Mouse (Mus musculus): Measurements from ENCODE around the gene Ptn. TPM values are rescaled to one million over a fixed set of nuclear protein-coding genes. Genes with fewer than 3 reads are reported as not detected.
A peak's percentile ranks its signal among the peaks of the same experiment; 100 is the strongest.

Gene Ptn
- polyA plus RNA-seq, 1 experiment from 2014 or later: 293 TPM

DNA sequence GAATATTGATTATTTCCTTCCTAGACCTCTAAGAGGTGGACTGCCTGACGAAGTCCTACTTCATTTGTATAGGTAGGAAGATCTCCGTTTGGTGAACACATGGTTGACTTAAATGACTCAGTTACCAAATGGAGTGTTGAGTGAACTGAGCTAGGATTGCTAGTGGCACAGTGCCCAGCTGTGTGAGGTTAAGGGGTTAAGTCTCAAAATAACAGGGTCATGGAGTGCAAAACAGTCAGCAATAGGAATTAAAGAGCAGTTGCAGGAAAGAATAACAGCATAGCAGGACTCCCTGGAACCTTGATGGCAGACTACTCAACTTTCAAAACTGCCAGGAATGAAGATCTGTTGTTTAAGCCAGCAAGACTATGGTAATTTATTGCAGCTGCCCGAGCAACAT is 114.5 kb downstream of the Ptn start:
- WGBS: 24% methylated on average over 3 of the region's 3 CpGs
- Histone ChIP-seq H3K27me3 (ENCODE audit: control insufficient read depth, insufficient read depth, low read length) (no peaks in the 10 kb centered on the region), H3K4me1 (ENCODE audit: control insufficient read depth, insufficient read depth, low read length) (no peaks in the 10 kb centered on the region; the same call in 1 of the 2 replicates), H3K4me3 (ENCODE audit: low read length) (no peak overlapping the region), H3K4me2 (replicated peaks; ENCODE audit: low read depth, low read length) (no peak overlapping the region), H3K9ac (ENCODE audit: low read depth, low read length) (no peak overlapping the region), H3K27ac (ENCODE audit: low read depth, low read length) (no peak overlapping the region), H3K9me3 (ENCODE audit: control insufficient read depth, low read length) (no peaks in the 10 kb centered on the region), H3K36me3 (ENCODE audit: control insufficient read depth, insufficient read depth, low read length) (no peaks in the 10 kb centered on the region)
- peak; percentile 57 for ATAC-seq (ENCODE audit: low FRiP score, low TSS enrichment)

DNA sequence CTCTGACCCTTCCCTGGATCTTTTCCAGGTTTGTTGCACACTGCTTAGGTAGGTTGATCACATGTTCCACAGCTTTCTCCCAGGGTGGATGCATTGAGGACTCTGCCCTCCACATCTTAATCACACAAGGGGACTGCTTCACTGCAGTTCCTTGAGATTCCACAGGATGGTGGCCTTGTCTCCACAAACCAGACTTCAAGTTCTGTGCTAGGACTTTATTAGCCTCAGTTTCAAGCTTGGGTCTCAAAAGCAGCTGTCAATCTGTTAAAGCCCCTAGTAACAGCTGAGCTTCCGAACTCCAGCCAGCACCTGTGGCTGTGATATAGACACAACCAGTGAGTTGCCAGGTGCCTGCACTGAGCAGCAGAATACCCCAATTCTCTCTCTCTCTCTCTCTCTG is 118.5 kb downstream of the Ptn start:
- Histone ChIP-seq H3K4me1 (ENCODE audit: control insufficient read depth, insufficient read depth, low read length) (no peaks in the 10 kb centered on the region; the same call in 1 of the 2 replicates), H3K27me3 (ENCODE audit: control insufficient read depth, insufficient read depth, low read length) (no peaks in the 10 kb centered on the region), H3K4me3 (ENCODE audit: low read length) (no peak overlapping the region), H3K9ac (ENCODE audit: low read depth, low read length) (no peak overlapping the region), H3K36me3 (ENCODE audit: control insufficient read depth, insufficient read depth, low read length) (no peaks in the 10 kb centered on the region), H3K4me2 (replicated peaks; ENCODE audit: low read depth, low read length) (no peak overlapping the region), H3K9me3 (ENCODE audit: control insufficient read depth, low read length) (no peaks in the 10 kb centered on the region), H3K27ac (ENCODE audit: low read depth, low read length) (no peak overlapping the region)
- WGBS: 4% methylated on average over 1 of the region's 1 CpGs
- ATAC-seq (ENCODE audit: low FRiP score, low TSS enrichment): peak; percentile 73; the same call in 1 of the 2 replicates

DNA sequence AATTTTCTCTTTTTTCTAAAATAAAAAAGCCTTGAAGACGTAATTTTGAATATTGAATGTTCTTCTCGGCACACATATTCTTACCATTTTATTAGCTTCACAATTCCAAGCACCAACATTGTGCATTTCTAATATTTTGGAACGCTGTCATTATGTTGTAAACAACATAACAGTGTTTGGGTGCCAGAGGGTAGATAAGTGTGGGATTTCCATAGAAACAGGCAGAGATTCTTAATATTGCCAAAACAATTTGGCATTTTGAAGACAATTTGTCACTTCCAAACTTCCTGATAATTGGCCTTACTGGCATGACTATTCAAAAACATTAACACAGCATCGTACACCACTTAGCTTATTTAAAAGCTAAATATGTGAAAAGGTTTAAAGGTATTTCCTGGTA is 119.1 kb downstream of the Ptn start:
- no peaks in the 10 kb centered on the region for H3K36me3 ChIP-seq (ENCODE audit: control insufficient read depth, insufficient read depth, low read length)
- H3K27me3 ChIP-seq (ENCODE audit: control insufficient read depth, insufficient read depth, low read length): no peaks in the 10 kb centered on the region
- no peaks in the 10 kb centered on the region; the same call in 1 of the 2 replicates for H3K4me1 ChIP-seq (ENCODE audit: control insufficient read depth, insufficient read depth, low read length)
- no peak overlapping the region for H3K27ac ChIP-seq (ENCODE audit: low read depth, low read length)
- no peak overlapping the region for H3K9ac ChIP-seq (ENCODE audit: low read depth, low read length)
- no peak overlapping the region for H3K4me2 ChIP-seq (replicated peaks; ENCODE audit: low read depth, low read length)
- WGBS: 92% methylated on average over 4 of the region's 4 CpGs
- no peaks in the 10 kb centered on the region for H3K9me3 ChIP-seq (ENCODE audit: control insufficient read depth, low read length)
- no peak for ATAC-seq (ENCODE audit: low FRiP score, low TSS enrichment)
- no peak overlapping the region for H3K4me3 ChIP-seq (ENCODE audit: low read length)

DNA sequence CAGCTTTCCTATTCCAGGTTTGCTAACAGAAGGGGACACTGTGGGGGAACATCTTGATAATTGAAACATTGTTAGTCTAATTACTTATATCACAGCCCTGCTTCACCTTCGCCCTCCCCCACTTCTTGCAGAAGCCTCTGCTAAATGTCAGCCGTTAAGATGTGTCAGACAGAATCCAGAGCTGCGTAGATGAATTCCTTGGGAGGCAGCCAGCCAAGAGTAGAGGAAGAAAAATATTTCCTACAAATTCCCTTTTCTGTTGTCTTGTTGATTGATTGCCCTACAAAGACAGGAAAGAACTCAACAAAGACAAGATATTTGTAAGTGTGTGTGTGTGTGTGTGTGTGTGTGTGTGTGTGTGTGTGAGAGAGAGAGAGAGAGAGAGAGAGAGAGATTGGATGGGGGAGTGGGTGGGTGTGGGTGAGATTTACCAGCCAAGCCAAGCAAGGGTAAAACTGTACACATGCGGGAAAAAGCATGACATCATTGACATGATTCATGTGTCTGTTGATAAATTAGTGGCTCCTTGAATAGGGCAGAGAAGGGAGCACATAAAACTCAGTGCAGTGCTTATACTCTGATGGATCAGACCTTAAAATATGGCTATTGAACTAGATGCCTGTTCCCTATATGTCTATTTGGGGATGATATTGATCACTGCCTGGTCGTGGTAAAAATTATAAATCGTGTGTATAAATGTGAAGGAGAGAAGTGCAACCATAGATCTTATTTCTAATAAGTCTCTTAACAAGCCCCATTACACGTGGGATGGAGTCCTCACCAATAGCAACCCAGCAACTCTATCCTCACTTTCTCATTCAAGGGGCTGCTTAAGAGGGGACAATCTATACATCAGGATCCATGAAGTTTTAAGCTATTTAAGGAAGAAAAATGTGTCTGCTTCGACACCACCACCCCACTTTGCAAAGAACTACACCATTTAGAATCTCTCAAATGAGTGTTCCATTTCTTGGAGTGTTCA is 133.0 kb downstream of the Ptn start:
- 41% methylated on average over 8 of the region's 8 CpGs for WGBS
- peak; percentile 79; the same call in 1 of the 2 replicates for ATAC-seq (ENCODE audit: low FRiP score, low TSS enrichment)
- H3K27ac ChIP-seq (ENCODE audit: low read depth, low read length): no peak overlapping the region

DNA sequence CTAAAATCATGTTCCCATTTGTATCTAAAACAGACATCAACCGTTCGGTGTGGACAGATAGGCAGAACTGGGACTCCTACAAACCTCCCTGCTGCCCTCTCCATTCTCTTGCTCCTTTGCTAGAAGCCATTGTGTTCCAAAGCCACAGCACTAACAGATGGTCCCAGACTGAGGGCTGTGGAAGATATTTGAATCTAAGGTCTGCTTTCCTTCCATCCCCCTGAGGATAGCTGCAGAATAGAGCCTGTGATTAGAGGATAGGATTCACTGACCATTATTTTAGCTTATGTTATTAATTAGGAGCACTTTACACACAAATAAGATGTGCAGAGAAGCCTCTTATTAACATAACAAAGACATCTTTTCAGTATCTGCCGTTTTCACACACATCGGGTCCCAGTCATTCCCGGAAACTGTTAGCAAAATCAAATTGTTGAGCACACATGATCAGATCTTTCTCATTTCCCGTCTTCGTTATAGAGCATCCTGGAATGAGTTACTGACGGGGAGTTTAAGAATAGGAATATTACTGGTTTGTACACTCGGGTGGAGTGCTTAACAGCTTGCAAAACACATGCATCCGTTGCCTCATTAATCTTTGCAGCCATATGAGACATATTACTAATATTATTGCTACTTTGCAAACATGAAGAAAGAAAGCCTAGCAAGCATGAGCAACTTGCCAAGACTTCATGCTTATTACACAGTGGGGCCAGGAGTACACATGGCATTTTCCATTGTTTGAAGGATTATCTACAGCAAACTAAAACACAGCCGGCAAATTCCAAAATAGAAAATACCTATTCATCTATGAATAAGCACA is 137.4 kb downstream of the Ptn start:
- no peak overlapping the region for H3K27ac ChIP-seq (ENCODE audit: low read depth, low read length)
- no peaks in the 10 kb centered on the region for H3K9me3 ChIP-seq (ENCODE audit: control insufficient read depth, low read length)
- no peak overlapping the region for H3K4me2 ChIP-seq (replicated peaks; ENCODE audit: low read depth, low read length)
- ATAC-seq (ENCODE audit: low FRiP score, low TSS enrichment): no peak
- H3K4me1 ChIP-seq (ENCODE audit: control insufficient read depth, insufficient read depth, low read length): no peaks in the 10 kb centered on the region
- H3K9ac ChIP-seq (ENCODE audit: low read depth, low read length): no peak overlapping the region
- no peaks in the 10 kb centered on the region for H3K27me3 ChIP-seq (ENCODE audit: control insufficient read depth, insufficient read depth, low read length)
- H3K4me3 ChIP-seq (ENCODE audit: low read length): no peak overlapping the region
- WGBS: 92% methylated on average over 11 of the region's 11 CpGs
- H3K36me3 ChIP-seq (ENCODE audit: control insufficient read depth, insufficient read depth, low read length): no peaks in the 10 kb centered on the region

More for the DNA sequence above, 133.0 kb downstream of the Ptn start:
- Histone ChIP-seq H3K36me3 (ENCODE audit: control insufficient read depth, insufficient read depth, low read length) (no peaks in the 10 kb centered on the region), H3K4me1 (ENCODE audit: control insufficient read depth, insufficient read depth, low read length) (no peaks in the 10 kb centered on the region), H3K27me3 (ENCODE audit: control insufficient read depth, insufficient read depth, low read length) (no peaks in the 10 kb centered on the region), H3K9me3 (ENCODE audit: control insufficient read depth, low read length) (no peaks in the 10 kb centered on the region), H3K4me2 (replicated peaks; ENCODE audit: low read depth, low read length) (no peak overlapping the region), H3K4me3 (ENCODE audit: low read length) (no peak overlapping the region), H3K9ac (ENCODE audit: low read depth, low read length) (no peak overlapping the region)

DNA sequence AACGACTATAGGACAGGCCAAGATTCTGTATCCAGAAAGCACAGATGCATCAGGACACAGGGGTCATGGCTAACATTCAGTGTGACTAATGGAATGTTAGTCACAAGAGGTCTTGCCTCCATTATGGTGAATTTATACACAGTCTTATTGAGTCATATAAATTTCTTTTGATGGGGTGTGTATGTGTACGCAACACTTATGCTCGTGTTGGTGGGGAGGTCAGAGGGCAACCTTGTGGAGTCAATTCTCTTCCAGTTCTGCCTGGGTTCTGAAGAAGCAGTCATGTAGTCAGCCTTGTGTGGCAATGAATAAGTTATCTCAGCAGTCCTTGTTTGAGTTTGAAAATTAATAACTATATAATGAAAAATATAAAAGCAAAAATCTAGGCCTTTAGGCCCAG is 138.7 kb downstream of the Ptn start:
- H3K9me3 ChIP-seq (ENCODE audit: control insufficient read depth, low read length): no peaks in the 10 kb centered on the region
- 79% methylated on average over 3 of the region's 3 CpGs for WGBS
- no peaks in the 10 kb centered on the region for H3K4me1 ChIP-seq (ENCODE audit: control insufficient read depth, insufficient read depth, low read length)
- no peak for ATAC-seq (ENCODE audit: low FRiP score, low TSS enrichment)
- no peak overlapping the region for H3K4me2 ChIP-seq (replicated peaks; ENCODE audit: low read depth, low read length)
- H3K4me3 ChIP-seq (ENCODE audit: low read length): no peak overlapping the region
- no peak overlapping the region for H3K27ac ChIP-seq (ENCODE audit: low read depth, low read length)
- no peaks in the 10 kb centered on the region for H3K27me3 ChIP-seq (ENCODE audit: control insufficient read depth, insufficient read depth, low read length)
- H3K9ac ChIP-seq (ENCODE audit: low read depth, low read length): no peak overlapping the region
- no peaks in the 10 kb centered on the region for H3K36me3 ChIP-seq (ENCODE audit: control insufficient read depth, insufficient read depth, low read length)

Small RNA genes within 50 kb of the gene (microRNA-seq; reads per million reads assigned to microRNA genes)
- gene Gm25111: not detected

Data from kidney, embryonic 14.5 days (tissue).